Mouse (Mus musculus) naive thymus-derived CD4-positive, alpha-beta T cell, adult 2 months (primary cell): ENCODE data around the gene Pip4p1.

Experiments
- DNase-seq: peaks from one replicate; pipeline ENCODE4 v3.0.0-alpha.2; 2011; ENCODE audit warnings: low read depth

Pip4p1 gene

GRCm38 (mm10) chr14:50892541-50893459 is 37.9 kb downstream of the Pip4p1 start:
- no peak for DNase-seq

DNA sequence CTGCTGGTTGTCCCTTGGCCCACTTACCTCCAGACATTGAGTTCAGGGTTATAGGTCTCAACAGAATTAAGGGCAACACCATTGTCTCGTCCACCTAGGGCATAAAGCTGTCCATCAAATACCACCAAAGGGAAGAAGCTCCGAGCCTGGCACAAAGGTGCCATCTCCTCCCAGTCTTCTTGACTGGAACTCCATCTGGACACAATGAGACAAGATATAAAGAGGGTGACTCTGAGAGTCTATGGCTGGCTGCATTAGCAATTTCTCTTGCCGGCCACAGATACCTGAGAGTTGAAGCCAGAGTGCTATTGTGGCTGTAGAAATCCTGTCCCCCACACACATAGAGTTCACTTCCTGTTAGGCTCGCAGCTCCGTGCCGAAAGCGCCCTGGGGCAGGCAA is 38.6 kb downstream of the Pip4p1 start:
- no peak for DNase-seq

DNA sequence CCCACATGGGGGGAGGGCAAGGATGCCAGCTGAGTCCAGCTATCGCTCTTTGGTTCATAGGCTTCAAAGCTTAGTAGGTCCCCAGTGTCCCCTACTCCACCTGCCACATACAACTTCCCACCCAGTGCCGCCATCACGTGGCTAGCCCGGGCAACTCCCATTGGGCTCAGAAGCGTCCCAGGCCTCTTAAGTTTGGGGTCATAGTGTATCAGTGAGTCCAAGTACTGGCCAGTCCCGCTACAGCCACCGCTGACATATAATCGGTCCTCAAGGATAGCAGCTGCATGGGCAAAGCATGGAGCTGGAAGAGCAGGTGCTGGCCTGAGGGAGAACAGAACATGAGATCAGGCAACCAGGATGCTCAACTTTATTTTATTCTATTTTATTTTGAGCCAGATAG is 39.0 kb downstream of the Pip4p1 start:
- no peak for DNase-seq

DNA sequence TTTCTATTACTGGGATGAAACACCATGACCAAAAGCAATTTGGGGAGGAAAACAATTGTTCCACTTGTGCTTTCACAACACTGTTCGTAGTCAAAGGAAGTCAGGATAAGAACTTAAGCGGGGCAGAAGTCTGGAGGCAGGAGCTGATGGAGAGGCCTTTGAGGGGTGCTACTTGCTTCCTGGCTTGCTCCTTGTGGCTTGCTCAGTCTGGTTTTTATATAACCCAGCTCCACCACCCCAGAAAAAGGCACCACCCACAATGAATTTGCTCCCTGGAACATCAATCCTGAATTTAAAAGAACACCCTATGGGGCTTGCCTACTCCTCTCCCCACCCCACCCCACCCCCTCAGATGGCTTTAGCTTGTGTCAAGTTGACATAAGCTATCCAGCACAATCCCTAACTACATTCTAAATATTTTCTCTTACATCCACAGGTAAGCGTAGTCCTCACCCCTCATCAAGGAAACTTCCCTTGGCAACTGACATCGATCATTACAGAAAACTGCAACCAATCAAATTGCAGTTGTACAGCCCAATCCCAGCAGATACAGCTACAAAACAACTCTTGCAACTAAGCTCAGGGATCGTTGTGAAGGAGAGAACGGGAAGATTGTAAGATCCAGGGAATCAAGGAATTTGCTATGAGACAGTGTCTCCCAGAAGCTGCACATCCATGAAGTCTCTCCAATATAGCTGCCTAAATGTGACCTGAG is 54.3 kb downstream of the Pip4p1 start:
- no peak for DNase-seq
